Mouse (Mus musculus): ENCODE data around the gene Tmem119. TPM values are rescaled to one million over a fixed set of nuclear protein-coding genes. Genes with fewer than 3 reads are reported as not detected.
"Not testable (repeated sequence)": the region's sequence is repeated elsewhere in the genome, so short reads cannot be mapped to it uniquely, and the experiment has no call there.

Tmem119 gene
- polyA plus RNA-seq, 1 experiment from 2014 or later: 4.9 TPM

- H3K27me3 ChIP-seq: no peaks in the 10 kb centered on the region
- 89% methylated on average over 9 of the region's 9 CpGs for WGBS
- H3K27ac ChIP-seq (replicated peaks): no peak overlapping the region
- H3K4me2 ChIP-seq (replicated peaks): no peak overlapping the region
- peaks cover 7% of the 10 kb centered on the region for H3K4me1 ChIP-seq
- no peak overlapping the region for H3K9ac ChIP-seq (replicated peaks)
- no peaks in the 10 kb centered on the region for H3K9me3 ChIP-seq
- no peak overlapping the region for H3K4me3 ChIP-seq
- no peaks in the 10 kb centered on the region for H3K36me3 ChIP-seq
- no peak for ATAC-seq (replicated peaks)
Observed at GRCm38 (mm10) chr5:113798525-113798924, 1.8 kb downstream of the Tmem119 start.

GRCm38 (mm10) chr5:113797149-113797882, 3.0 kb downstream of the Tmem119 start:
- Histone ChIP-seq H3K4me3 (no peak overlapping the region), H3K9me3 (no peaks in the 10 kb centered on the region), H3K4me2 (replicated peaks) (no peak overlapping the region), H3K4me1 (peaks cover 7% of the 10 kb centered on the region), H3K27ac (replicated peaks) (no peak overlapping the region), H3K36me3 (no peaks in the 10 kb centered on the region), H3K9ac (replicated peaks) (no peak overlapping the region), H3K27me3 (no peaks in the 10 kb centered on the region)
- WGBS: 11% methylated on average over 19 of the region's 19 CpGs
- ATAC-seq (replicated peaks): no peak

GRCm38 (mm10) chr5:113796401-113797148, 3.7 kb downstream of the Tmem119 start:
- Histone ChIP-seq H3K27me3 (no peaks in the 10 kb centered on the region), H3K4me3 (no peak overlapping the region), H3K4me2 (replicated peaks) (no peak overlapping the region), H3K9ac (replicated peaks) (no peak overlapping the region), H3K27ac (replicated peaks) (no peak overlapping the region), H3K4me1 (peaks cover 7% of the 10 kb centered on the region), H3K9me3 (no peaks in the 10 kb centered on the region), H3K36me3 (no peaks in the 10 kb centered on the region)
- ATAC-seq (replicated peaks): no peak
- 9% methylated on average over 13 of the region's 13 CpGs for WGBS

GRCm38 (mm10) chr5:113791197-113792095, 8.9 kb downstream of the Tmem119 start:
- Histone ChIP-seq H3K4me2 (replicated peaks) (no peak overlapping the region), H3K9ac (replicated peaks) (no peak overlapping the region), H3K36me3 (no peaks in the 10 kb centered on the region), H3K27ac (replicated peaks) (no peak overlapping the region), H3K4me1 (no peaks in the 10 kb centered on the region), H3K4me3 (no peak overlapping the region), H3K9me3 (no peaks in the 10 kb centered on the region), H3K27me3 (no peaks in the 10 kb centered on the region)
- no peak for ATAC-seq (replicated peaks)
- WGBS: 85% methylated on average over 16 of the region's 16 CpGs

- WGBS: 78% methylated on average over 11 of the region's 11 CpGs
- no peak overlapping the region for H3K9ac ChIP-seq (replicated peaks)
- H3K4me3 ChIP-seq: no peak overlapping the region
- H3K27ac ChIP-seq (replicated peaks): no peak overlapping the region
- H3K9me3 ChIP-seq: no peaks in the 10 kb centered on the region
- no peaks in the 10 kb centered on the region for H3K4me1 ChIP-seq
- no peaks in the 10 kb centered on the region for H3K27me3 ChIP-seq
- H3K4me2 ChIP-seq (replicated peaks): no peak overlapping the region
- no peak for ATAC-seq (replicated peaks)
- H3K36me3 ChIP-seq: no peaks in the 10 kb centered on the region
Observed at GRCm38 (mm10) chr5:113790453-113791196, 9.7 kb downstream of the Tmem119 start.

GRCm38 (mm10) chr5:113789075-113789788, 11.1 kb downstream of the Tmem119 start:
- no peaks in the 10 kb centered on the region for H3K36me3 ChIP-seq
- no peaks in the 10 kb centered on the region for H3K4me1 ChIP-seq
- H3K9me3 ChIP-seq: no peaks in the 10 kb centered on the region
- H3K9ac ChIP-seq (replicated peaks): no peak overlapping the region
- H3K27me3 ChIP-seq: no peaks in the 10 kb centered on the region
- ATAC-seq (replicated peaks): no peak
- H3K27ac ChIP-seq (replicated peaks): no peak overlapping the region
- H3K4me3 ChIP-seq: no peak overlapping the region
- H3K4me2 ChIP-seq (replicated peaks): no peak overlapping the region
- 47% methylated on average over 7 of the region's 7 CpGs for WGBS

- no peak overlapping the region for H3K4me3 ChIP-seq
- no peak for ATAC-seq (replicated peaks)
- 49% methylated on average over 6 of the region's 6 CpGs for WGBS
- H3K4me1 ChIP-seq: no peaks in the 10 kb centered on the region
- H3K9me3 ChIP-seq: no peaks in the 10 kb centered on the region
- no peaks in the 10 kb centered on the region for H3K36me3 ChIP-seq
- H3K27me3 ChIP-seq: 0 out of 2 replicates have a peak, but pooled peaks cover 1% of the 10 kb centered on the region
- H3K4me2 ChIP-seq (replicated peaks): no peak overlapping the region
- H3K9ac ChIP-seq (replicated peaks): no peak overlapping the region
- H3K27ac ChIP-seq (replicated peaks): no peak overlapping the region
Observed at GRCm38 (mm10) chr5:113788645-113789044, 11.7 kb downstream of the Tmem119 start.

GRCm38 (mm10) chr5:113786985-113787384, 13.3 kb downstream of the Tmem119 start:
- Histone ChIP-seq H3K4me2 (replicated peaks) (no peak overlapping the region), H3K27me3 (peaks cover 10% of the 10 kb centered on the region; the same call in 1 of the 2 replicates), H3K9ac (replicated peaks) (no peak overlapping the region), H3K4me3 (no peak overlapping the region), H3K36me3 (no peaks in the 10 kb centered on the region), H3K9me3 (no peaks in the 10 kb centered on the region), H3K27ac (replicated peaks) (no peak overlapping the region), H3K4me1 (no peaks in the 10 kb centered on the region)
- ATAC-seq (replicated peaks): no peak
- WGBS: 85% methylated on average over 5 of the region's 5 CpGs

- H3K4me2 ChIP-seq (replicated peaks); H3K9ac ChIP-seq (replicated peaks); H3K27ac ChIP-seq (replicated peaks); H3K9me3 ChIP-seq; H3K4me3 ChIP-seq; H3K36me3 ChIP-seq; ATAC-seq (replicated peaks); H3K4me1 ChIP-seq; H3K27me3 ChIP-seq: not testable (repeated sequence)
- WGBS: 42% methylated on average over 3 of the region's 3 CpGs
Observed at GRCm38 (mm10) chr5:113784104-113784503, 16.2 kb downstream of the Tmem119 start.

GRCm38 (mm10) chr5:113783581-113784001, 16.7 kb downstream of the Tmem119 start:
- WGBS: 20% methylated on average over 12 of the region's 12 CpGs
- H3K4me2 ChIP-seq (replicated peaks): no peak overlapping the region
- 0 out of 2 replicates have a peak, but pooled peaks cover 1% of the 10 kb centered on the region for H3K36me3 ChIP-seq
- no peak overlapping the region for H3K4me3 ChIP-seq
- H3K9me3 ChIP-seq: no peaks in the 10 kb centered on the region
- H3K27ac ChIP-seq (replicated peaks): no peak overlapping the region
- no peak for ATAC-seq (replicated peaks)
- H3K9ac ChIP-seq (replicated peaks): no peak overlapping the region
- no peaks in the 10 kb centered on the region for H3K4me1 ChIP-seq
- H3K27me3 ChIP-seq: peaks cover 10% of the 10 kb centered on the region; the same call in 1 of the 2 replicates

GRCm38 (mm10) chr5:113782624-113783023, 17.7 kb downstream of the Tmem119 start:
- Histone ChIP-seq H3K4me2 (replicated peaks) (no peak overlapping the region), H3K9ac (replicated peaks) (no peak overlapping the region), H3K9me3 (no peaks in the 10 kb centered on the region), H3K4me1 (no peaks in the 10 kb centered on the region), H3K27ac (replicated peaks) (no peak overlapping the region), H3K36me3 (peaks cover 5% of the 10 kb centered on the region; the same call in 1 of the 2 replicates), H3K27me3 (peaks cover 10% of the 10 kb centered on the region; the same call in 1 of the 2 replicates), H3K4me3 (no peak overlapping the region)
- ATAC-seq (replicated peaks): no peak
- 84% methylated on average over 7 of the region's 7 CpGs for WGBS

Measured in forebrain, embryonic 15.5 days (tissue).